Mouse (Mus musculus) left cerebral cortex, postnatal 4 days (tissue): ENCODE measurements around the gene Rps19. TPM values are rescaled to one million over a fixed set of nuclear protein-coding genes. Genes with fewer than 3 reads are reported as not detected.
A peak's percentile ranks its signal among the peaks of the same experiment; 100 is the strongest.

ENCODE experiments used
- DNase-seq: peaks from one replicate; pipeline ENCODE4 v3.0.0-alpha.2; 2022
- intact Hi-C: fragments of 180-260 bp; cut with DNase I; formaldehyde crosslinking; loops from one replicate; pipeline ENCODE4 v1.15.1; 2025
- total RNA-seq, 2 experiments: library from RNA; stranded (reverse); gene quantifications; 2 replicates each; pipeline ENCODE4 v1.2.3; 2021

The Rps19 gene
- total RNA-seq, 2 experiments from 2014 or later: 915 to 1,028 TPM

DNA sequence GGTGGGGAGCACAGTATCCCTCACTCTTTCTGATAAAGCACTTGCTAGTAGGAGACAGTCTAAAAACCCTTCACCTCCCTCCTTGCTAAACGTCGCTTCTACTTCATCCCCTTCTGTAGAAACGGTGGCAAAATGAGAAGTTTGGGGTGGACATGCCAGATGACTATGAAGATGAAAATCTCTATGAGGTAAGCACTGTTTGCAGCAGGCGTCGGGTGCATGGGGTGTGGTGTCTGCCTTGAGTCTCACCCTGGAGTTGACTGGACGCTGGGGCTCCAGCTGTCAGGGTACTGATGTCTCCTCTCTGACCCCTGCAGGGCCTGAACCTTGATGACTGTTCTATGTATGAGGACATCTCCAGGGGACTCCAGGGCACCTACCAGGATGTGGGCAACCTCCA, 16.9 kb downstream of the Rps19 start:
- intact Hi-C loops: no loop called here
- DNase-seq: no peak

- intact Hi-C loops: no loop called here
- no peak for DNase-seq
Measured at GRCm38 (mm10) chr7:24901842-24902241, 17.7 kb downstream of the Rps19 start.

- intact Hi-C loops: no loop called here
- no peak for DNase-seq
Measured at GRCm38 (mm10) chr7:24902264-24902629, 18.1 kb downstream of the Rps19 start.

- DNase-seq: peak; percentile 35
- intact Hi-C loops: no loop called here
Measured at GRCm38 (mm10) chr7:24902630-24903443, 18.7 kb downstream of the Rps19 start, which contains the start of gene Arhgef1. Gene Arhgef1, plus strand, starts transcription at chr7:24902912.

DNA sequence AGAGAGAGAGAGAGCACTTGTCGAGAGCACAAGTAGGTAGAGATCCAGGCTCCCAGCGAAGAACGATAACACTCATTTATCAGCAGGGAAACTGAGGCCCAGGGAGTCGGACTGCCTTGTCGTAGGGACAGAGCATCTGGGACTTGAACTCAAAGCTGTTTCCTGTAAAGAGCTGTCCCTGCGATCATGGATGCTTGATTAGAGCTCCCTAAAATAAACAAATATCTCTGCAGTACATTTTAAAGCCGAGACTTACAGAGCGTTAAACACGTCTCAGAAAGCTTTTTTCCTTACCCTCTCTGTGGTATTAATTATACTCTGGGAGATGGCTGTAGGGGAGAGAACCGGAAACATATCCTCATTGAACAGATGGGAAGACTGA, 19.3 kb downstream of the Rps19 start:
- no peak for DNase-seq
- intact Hi-C loops: no loop called here

- peak; percentile 98 for DNase-seq
- intact Hi-C loops: no loop called here
Measured at GRCm38 (mm10) chr7:24904070-24904483, 19.9 kb downstream of the Rps19 start.

DNA sequence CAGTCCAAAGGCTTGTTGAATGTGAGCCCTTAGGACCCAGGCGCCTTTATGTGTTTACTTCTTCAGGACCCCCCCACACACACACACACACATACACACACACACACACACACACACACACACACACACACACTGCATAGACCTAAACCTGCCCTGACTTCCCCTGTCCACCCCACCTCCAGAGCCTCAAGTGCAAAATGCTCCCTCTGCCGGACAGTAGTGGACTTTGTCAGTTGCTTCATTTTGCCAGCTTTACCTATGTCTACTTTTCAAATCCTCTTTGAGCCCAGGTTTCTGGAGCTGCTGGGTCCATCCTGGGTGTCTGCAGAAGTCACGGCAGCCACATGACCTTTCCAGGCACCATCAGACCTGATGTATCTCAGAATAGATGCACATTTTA, 20.8 kb downstream of the Rps19 start:
- DNase-seq: peak; percentile 67
- intact Hi-C loops: no loop called here

DNA sequence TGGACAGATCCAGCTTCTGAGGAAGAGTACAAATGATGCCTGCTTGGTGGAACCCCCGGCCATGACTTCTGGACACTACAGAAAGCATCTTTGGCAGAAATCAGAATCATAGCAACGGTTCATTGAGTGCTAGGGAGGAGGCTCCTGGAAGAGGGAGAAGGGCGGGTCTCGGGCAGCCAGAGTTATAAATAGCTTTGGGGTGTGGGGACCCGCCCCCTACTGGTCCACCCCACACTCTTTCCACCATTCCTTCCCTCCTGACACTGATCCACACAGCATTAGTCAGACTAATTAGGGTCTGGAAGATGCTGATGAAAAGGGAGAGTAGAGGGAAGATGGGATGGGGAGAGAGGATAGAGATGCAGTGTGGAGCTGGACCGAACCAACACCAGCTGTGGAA, 22.4 kb downstream of the Rps19 start:
- no peak for DNase-seq
- intact Hi-C loops: no loop called here

DNA sequence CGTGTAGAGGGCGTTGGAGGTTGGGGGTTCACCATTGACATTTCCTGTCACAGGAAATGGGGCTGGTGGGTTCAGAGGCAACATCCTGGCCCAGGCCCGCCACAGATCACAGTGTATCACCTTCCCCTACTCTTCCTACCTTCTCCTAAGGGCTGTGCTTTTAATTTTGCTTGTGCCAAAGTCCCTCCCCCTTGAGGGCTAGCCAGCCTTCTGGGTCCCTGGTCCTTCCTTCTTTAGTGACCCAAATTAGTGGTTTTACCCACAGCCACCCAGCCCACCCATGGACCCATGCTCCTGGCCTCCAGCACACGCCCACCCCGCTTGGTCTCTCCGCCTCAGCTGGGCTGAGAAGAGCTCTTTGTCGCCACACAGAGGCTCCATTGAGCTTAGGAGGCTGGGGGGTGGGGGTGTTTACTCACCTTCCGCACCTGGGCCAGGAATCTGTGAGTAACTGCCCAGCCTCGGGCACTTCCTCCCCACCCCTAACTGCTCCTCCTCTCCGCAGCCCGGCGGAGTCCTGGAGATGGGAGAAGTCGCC, 23.1 kb downstream of the Rps19 start:
- intact Hi-C loops: no loop called here
- no peak for DNase-seq

DNA sequence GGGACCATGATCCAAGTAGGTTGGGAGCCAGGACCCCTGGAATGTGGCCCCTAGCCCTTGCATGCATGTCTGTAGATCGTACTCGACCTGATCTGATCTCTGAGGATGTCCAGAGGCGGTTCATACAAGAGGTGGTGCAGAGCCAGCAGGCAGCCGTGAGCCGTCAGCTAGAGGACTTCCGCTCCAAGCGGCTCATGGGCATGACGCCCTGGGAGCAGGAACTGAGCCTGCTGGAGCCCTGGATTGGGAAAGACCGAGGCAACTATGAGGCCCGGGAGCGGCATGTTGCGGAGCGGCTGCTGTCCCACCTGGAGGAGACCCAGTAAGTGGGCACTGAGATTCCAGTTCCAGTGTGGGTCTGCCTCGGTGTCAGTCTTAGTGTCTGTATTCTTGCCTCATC, 28.3 kb downstream of the Rps19 start:
- no peak for DNase-seq
- intact Hi-C loops: no loop called here

DNA sequence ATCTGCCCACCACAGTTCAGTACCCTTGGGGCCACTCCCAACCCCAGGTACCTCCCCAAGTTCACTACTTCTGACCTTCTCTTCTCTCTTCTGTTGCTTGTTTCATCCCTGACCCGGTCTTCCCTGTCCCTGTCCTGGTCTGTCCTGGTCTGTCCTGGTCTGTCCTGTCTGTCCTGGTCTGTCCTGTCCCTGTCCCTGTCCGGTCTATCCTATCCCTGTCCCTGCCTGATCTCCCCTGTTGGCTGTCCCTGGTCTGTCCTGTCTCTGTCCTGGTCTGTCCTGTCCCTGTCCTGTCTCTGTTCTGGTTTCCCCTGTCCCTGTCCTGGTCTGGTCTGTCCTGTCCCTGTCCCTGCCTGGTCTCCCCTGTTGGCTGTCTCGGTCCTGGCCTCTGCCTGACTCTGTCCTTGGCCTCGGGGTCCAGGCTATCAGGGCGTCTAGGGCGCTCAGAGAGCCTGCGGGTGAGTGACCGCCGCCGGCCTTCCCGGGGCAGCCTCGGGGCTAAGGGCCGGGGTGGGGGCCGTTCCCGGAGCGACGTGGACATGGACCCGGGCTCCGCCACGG, 34.7 kb downstream of the Rps19 start:
- intact Hi-C loops: no loop called here
- no peak for DNase-seq

- intact Hi-C loops: no loop called here
- DNase-seq: peak; percentile 75
Measured at GRCm38 (mm10) chr7:24919728-24920127, 35.6 kb downstream of the Rps19 start.

- intact Hi-C loops: no loop called here
Measured at GRCm38 (mm10) chr7:24930475-24930874, 46.3 kb downstream of the Rps19 start.

DNA sequence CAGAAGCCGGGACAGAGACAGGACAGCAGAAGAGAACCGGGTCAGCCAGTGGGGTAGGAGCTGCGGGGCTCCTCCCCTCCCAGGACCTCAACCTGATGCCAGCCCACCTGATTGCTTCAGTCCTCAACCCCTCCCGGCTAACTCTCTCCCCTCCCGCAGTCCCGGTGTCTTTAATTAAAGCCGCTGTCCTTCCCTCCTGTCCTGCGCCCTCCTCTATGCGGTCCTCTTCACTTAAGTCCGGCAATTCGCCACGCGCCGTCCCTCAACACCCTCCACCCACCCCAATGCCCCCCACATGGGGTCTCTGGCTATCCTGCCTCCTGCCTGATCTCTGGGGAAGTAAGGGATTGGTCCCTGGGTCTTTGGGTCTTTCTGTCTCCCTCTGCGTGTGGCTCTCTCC, 47.5 kb downstream of the Rps19 start:
- DNase-seq: no peak
- intact Hi-C loops: no loop called here

More at GRCm38 (mm10) chr7:24930475-24930874, 46.3 kb downstream of the Rps19 start:
- no peak for DNase-seq

Other genes starting within 250 kb of the Rps19 start
- under 1 TPM; 0.68 to 0.77 TPM for gene Lypd3, start 247.8 kb upstream of the Rps19 start, total RNA-seq
- gene Tex101, start 207.7 kb upstream of the Rps19 start, total RNA-seq: not detected
- gene BC049730, start 175.1 kb upstream of the Rps19 start, total RNA-seq: not detected
- gene Gm4763, start 157.5 kb upstream of the Rps19 start, total RNA-seq: not detected
- not detected for gene Cd177, start 124.1 kb upstream of the Rps19 start, total RNA-seq
- not detected for gene Ceacam10, start 107.2 kb upstream of the Rps19 start, total RNA-seq
- 1 to 10 TPM; 3.1 to 7.4 TPM for gene Gm9844, start 22.2 kb upstream of the Rps19 start, total RNA-seq
- not detected for gene Lypd4, start 14.4 kb upstream of the Rps19 start, total RNA-seq
- gene Dmrtc2, start 14.3 kb upstream of the Rps19 start, total RNA-seq: not detected
- gene Cd79a, start 13.0 kb downstream of the Rps19 start, total RNA-seq: under 1 TPM; 0.24 to 0.52 TPM
- gene Arhgef1, start 18.5 kb downstream of the Rps19 start, total RNA-seq: 100 to 1,000 TPM; 143 to 147 TPM
- not detected for gene Gm4881, start 60.1 kb downstream of the Rps19 start, total RNA-seq
- 100 to 1,000 TPM; 246 to 251 TPM for gene Rabac1, start 88.4 kb downstream of the Rps19 start, total RNA-seq
- 1,000 to 10,000 TPM; 1,141 to 1,280 TPM for gene Atp1a3, start 121.6 kb downstream of the Rps19 start, total RNA-seq
- 100 to 1,000 TPM; 204 to 219 TPM for gene Grik5, start 188.0 kb downstream of the Rps19 start, total RNA-seq
- gene Zfp574, start 188.2 kb downstream of the Rps19 start, total RNA-seq: 10 to 100 TPM; 25.2 to 26.9 TPM